Mouse (Mus musculus): ENCODE measurements around the gene Smcr8. TPM values are rescaled to one million over a fixed set of nuclear protein-coding genes. Genes with fewer than 3 reads are reported as not detected.
A peak's percentile ranks its signal among the peaks of the same experiment; 100 is the strongest.

The Smcr8 gene
- polyA plus RNA-seq, 1 experiment, result 9.2 TPM

DNA sequence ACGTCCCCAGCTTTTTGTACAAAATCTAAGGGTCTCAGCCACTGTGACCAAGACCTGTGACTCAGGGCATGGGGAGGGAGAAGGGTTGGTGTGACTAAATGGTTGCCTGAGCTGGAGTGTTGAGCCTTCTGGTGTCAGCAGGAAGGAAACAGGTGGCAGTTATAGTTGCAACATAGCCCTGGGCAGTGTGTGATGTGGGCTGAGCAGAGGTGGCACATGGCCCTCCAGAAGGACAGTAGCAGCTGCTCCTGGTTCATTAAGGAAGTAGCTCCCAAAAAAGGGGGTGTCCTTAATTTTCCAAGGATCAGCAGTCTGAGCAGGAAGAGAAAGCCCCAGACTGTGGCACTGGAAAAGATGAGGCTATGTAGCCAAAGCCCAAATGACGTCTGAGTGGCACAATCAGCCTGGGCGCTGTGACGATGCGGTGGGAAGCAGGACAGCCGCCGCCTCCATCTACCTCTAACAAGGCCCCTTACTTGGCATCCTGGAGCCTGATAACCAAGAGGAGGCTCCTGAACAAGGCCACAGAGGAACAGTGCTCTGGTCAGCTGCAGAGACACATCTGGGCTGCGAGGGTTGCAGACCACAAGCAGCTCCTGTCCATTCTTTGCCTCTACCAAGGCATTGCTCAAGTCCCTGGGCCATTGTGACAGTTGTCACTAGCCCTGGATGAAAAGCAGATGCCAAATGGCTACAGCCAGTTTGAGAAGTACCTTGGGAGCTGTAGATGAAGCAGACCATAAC is 7.0 kb downstream of the Smcr8 start:
- no peak overlapping the region for H3ac ChIP-seq (ENCODE audit: control insufficient read depth, insufficient read length)
- peaks cover 35% of the 10 kb centered on the region for H3K36me3 ChIP-seq (ENCODE audit: control insufficient read depth, insufficient read depth)
- peaks cover 72% of the 10 kb centered on the region for H3K79me2 ChIP-seq (ENCODE audit: control insufficient read depth, insufficient read depth)
- H3K4me3 ChIP-seq, result no peak overlapping the region
- TF ChIP-seq USF1 (IDR thresholded peaks at IDR 0.05; ENCODE audit: low read depth), result no peak
- peak; percentile 67 for TF ChIP-seq TCF12 (IDR thresholded peaks at IDR 0.05; ENCODE audit: insufficient read depth, poor library complexity, severe bottlenecking)
- peak; percentile 61 for TF ChIP-seq TCF3 (IDR thresholded peaks at IDR 0.05; ENCODE audit: insufficient read length, low read depth)
- TF ChIP-seq CEBPB (IDR thresholded peaks at IDR 0.05; ENCODE audit: insufficient read depth, poor library complexity, severe bottlenecking), result peak; percentile 84; the same call in 1 of the 2 replicates
- TF ChIP-seq E2F4 (IDR thresholded peaks at IDR 0.05; ENCODE audit: insufficient read depth), result no peak
- TF ChIP-seq POLR2A (IDR thresholded peaks at IDR 0.05; ENCODE audit: insufficient read length, low read depth), result no peak
- no peak for TF ChIP-seq POLR2AphosphoS2 (IDR thresholded peaks at IDR 0.05; ENCODE audit: insufficient read length, low read depth)
- TF ChIP-seq MYOD1 (IDR thresholded peaks at IDR 0.05; ENCODE audit: control insufficient read depth in 1 of 3, insufficient read length in 2 of 3, low read depth in 2 of 3), result peak; percentile 84 to 99 (median 92)
- TF ChIP-seq REST (IDR thresholded peaks at IDR 0.05; ENCODE audit: insufficient read depth, insufficient read length), result no peak
- no peak for TF ChIP-seq MAX (IDR thresholded peaks at IDR 0.05; ENCODE audit: low read depth)
- peak; percentile 81 for TF ChIP-seq SRF (IDR thresholded peaks at IDR 0.05; ENCODE audit: control insufficient read depth, insufficient read length, low read depth)
- peak; percentile 34 to 88 (median 40) for TF ChIP-seq MYOG (IDR thresholded peaks at IDR 0.05; ENCODE audit: control insufficient read depth in 1 of 3, insufficient read depth in 1 of 3, insufficient read length in 2 of 3, low read depth in 2 of 3)
- H3K4me2 ChIP-seq (ENCODE audit: low read depth), result no peak overlapping the region
- no peaks in the 10 kb centered on the region for H3K27me3 ChIP-seq (ENCODE audit: control insufficient read depth, insufficient read depth, insufficient read length)

DNA sequence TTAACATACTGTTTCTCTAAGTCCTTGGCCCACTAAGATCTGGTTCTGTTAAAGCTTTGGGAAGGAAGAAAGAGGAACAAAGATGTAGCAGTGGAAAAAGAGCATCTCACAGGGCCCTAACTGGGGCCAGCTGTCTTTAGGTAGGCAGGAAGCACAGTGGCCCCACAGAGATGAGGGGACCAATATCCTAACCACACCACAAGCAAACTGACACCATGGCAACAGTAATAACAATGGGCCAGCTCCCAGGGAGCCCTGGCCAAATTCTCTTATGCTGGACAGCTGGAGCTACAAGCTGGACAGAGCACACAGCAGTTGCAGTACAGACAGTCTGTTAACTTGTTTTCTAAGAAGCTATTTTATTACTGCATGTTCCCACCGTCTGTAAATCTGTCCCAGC is 10.3 kb downstream of the Smcr8 start:
- no peak overlapping the region for H3ac ChIP-seq (ENCODE audit: control insufficient read depth, insufficient read length)
- peaks cover 46% of the 10 kb centered on the region for H3K36me3 ChIP-seq (ENCODE audit: control insufficient read depth, insufficient read depth)
- TF ChIP-seq CEBPB (IDR thresholded peaks at IDR 0.05; ENCODE audit: insufficient read depth, poor library complexity, severe bottlenecking) (no peak), MYOG (IDR thresholded peaks at IDR 0.05; ENCODE audit: control insufficient read depth in 1 of 3, insufficient read depth in 1 of 3, insufficient read length in 2 of 3, low read depth in 2 of 3) (no peak), E2F4 (IDR thresholded peaks at IDR 0.05; ENCODE audit: insufficient read depth) (no peak), POLR2A (IDR thresholded peaks at IDR 0.05; ENCODE audit: insufficient read length, low read depth) (no peak), USF1 (IDR thresholded peaks at IDR 0.05; ENCODE audit: low read depth) (no peak), POLR2AphosphoS2 (IDR thresholded peaks at IDR 0.05; ENCODE audit: insufficient read length, low read depth) (no peak), REST (IDR thresholded peaks at IDR 0.05; ENCODE audit: insufficient read depth, insufficient read length) (no peak), SRF (IDR thresholded peaks at IDR 0.05; ENCODE audit: control insufficient read depth, insufficient read length, low read depth) (no peak), TCF3 (IDR thresholded peaks at IDR 0.05; ENCODE audit: insufficient read length, low read depth) (no peak), MYOD1 (IDR thresholded peaks at IDR 0.05; ENCODE audit: control insufficient read depth in 1 of 3, insufficient read length in 2 of 3, low read depth in 2 of 3) (no peak), MAX (IDR thresholded peaks at IDR 0.05; ENCODE audit: low read depth) (no peak), TCF12 (IDR thresholded peaks at IDR 0.05; ENCODE audit: insufficient read depth, poor library complexity, severe bottlenecking) (no peak)
- no peaks in the 10 kb centered on the region for H3K27me3 ChIP-seq (ENCODE audit: control insufficient read depth, insufficient read depth, insufficient read length)
- no peak overlapping the region for H3K4me2 ChIP-seq (ENCODE audit: low read depth)
- H3K4me3 ChIP-seq, result no peak overlapping the region
- H3K79me2 ChIP-seq (ENCODE audit: control insufficient read depth, insufficient read depth), result peaks cover 39% of the 10 kb centered on the region

DNA sequence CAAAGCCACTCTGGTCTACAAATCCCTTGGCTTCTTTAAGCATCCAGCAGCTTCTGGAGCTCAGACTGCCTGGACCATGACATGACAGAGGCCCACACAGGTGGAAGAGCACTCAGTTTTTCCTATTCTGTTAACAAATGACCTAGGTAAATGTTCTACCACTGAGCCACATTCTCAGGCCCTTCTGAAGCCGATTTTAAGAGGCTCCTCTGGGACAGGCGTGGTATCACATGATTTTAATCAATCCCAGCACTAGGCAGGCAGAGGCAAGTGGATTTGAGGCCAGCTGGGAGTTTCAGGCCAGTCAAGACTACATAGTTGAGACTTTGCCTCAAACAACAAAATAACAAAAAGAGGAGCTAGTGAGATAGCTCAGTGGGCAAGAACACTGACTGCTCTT is 13.1 kb downstream of the Smcr8 start:
- Histone ChIP-seq H3ac (ENCODE audit: control insufficient read depth, insufficient read length) (no peak overlapping the region), H3K79me2 (ENCODE audit: control insufficient read depth, insufficient read depth) (peaks cover 17% of the 10 kb centered on the region), H3K4me2 (ENCODE audit: low read depth) (no peak overlapping the region), H3K36me3 (ENCODE audit: control insufficient read depth, insufficient read depth) (peaks cover 54% of the 10 kb centered on the region), H3K4me3 (no peak overlapping the region), H3K27me3 (ENCODE audit: control insufficient read depth, insufficient read depth, insufficient read length) (no peaks in the 10 kb centered on the region)
- no peak for TF ChIP-seq POLR2AphosphoS2 (IDR thresholded peaks at IDR 0.05; ENCODE audit: insufficient read length, low read depth)
- no peak for TF ChIP-seq MYOD1 (IDR thresholded peaks at IDR 0.05; ENCODE audit: control insufficient read depth in 1 of 3, insufficient read length in 2 of 3, low read depth in 2 of 3)
- no peak for TF ChIP-seq USF1 (IDR thresholded peaks at IDR 0.05; ENCODE audit: low read depth)
- no peak for TF ChIP-seq SRF (IDR thresholded peaks at IDR 0.05; ENCODE audit: control insufficient read depth, insufficient read length, low read depth)
- TF ChIP-seq REST (IDR thresholded peaks at IDR 0.05; ENCODE audit: insufficient read depth, insufficient read length), result no peak
- no peak for TF ChIP-seq CEBPB (IDR thresholded peaks at IDR 0.05; ENCODE audit: insufficient read depth, poor library complexity, severe bottlenecking)

DNA sequence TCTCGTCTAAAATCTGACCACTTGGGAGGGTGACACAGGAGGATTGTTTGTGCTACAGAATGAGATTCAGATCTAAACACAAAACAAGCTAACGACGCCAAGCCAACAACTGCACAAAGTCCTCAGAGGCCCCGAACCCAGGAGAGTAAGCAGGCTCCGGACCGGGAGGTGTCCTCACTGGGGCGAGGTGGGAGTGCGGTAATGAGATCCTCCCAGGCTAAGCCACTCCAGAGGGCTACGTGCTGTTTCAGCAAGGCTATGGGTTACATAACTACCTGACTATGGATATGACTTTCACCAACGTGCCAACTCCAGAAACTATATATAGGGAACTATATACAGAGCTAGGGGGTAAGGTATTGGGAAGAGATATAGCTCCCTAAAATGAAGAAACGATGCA is 19.0 kb downstream of the Smcr8 start:
- Histone ChIP-seq H3K27me3 (ENCODE audit: control insufficient read depth, insufficient read depth, insufficient read length) (no peaks in the 10 kb centered on the region), H3K4me3 (no peak overlapping the region), H3K79me2 (ENCODE audit: control insufficient read depth, insufficient read depth) (no peaks in the 10 kb centered on the region), H3K36me3 (ENCODE audit: control insufficient read depth, insufficient read depth) (peaks cover 20% of the 10 kb centered on the region), H3ac (ENCODE audit: control insufficient read depth, insufficient read length) (no peak overlapping the region), H3K4me2 (ENCODE audit: low read depth) (no peak overlapping the region)
- TF ChIP-seq MAX (IDR thresholded peaks at IDR 0.05; ENCODE audit: low read depth), result no peak
- no peak for TF ChIP-seq TCF12 (IDR thresholded peaks at IDR 0.05; ENCODE audit: insufficient read depth, poor library complexity, severe bottlenecking)
- TF ChIP-seq USF1 (IDR thresholded peaks at IDR 0.05; ENCODE audit: low read depth), result no peak
- TF ChIP-seq MYOG (IDR thresholded peaks at IDR 0.05; ENCODE audit: control insufficient read depth in 1 of 3, insufficient read depth in 1 of 3, insufficient read length in 2 of 3, low read depth in 2 of 3), result no peak
- no peak for TF ChIP-seq MYOD1 (IDR thresholded peaks at IDR 0.05; ENCODE audit: control insufficient read depth in 1 of 3, insufficient read length in 2 of 3, low read depth in 2 of 3)
- TF ChIP-seq REST (IDR thresholded peaks at IDR 0.05; ENCODE audit: insufficient read depth, insufficient read length), result no peak
- TF ChIP-seq E2F4 (IDR thresholded peaks at IDR 0.05; ENCODE audit: insufficient read depth), result no peak
- TF ChIP-seq TCF3 (IDR thresholded peaks at IDR 0.05; ENCODE audit: insufficient read length, low read depth), result no peak
- no peak for TF ChIP-seq POLR2A (IDR thresholded peaks at IDR 0.05; ENCODE audit: insufficient read length, low read depth)
- no peak for TF ChIP-seq CEBPB (IDR thresholded peaks at IDR 0.05; ENCODE audit: insufficient read depth, poor library complexity, severe bottlenecking)
- TF ChIP-seq SRF (IDR thresholded peaks at IDR 0.05; ENCODE audit: control insufficient read depth, insufficient read length, low read depth), result no peak
- TF ChIP-seq POLR2AphosphoS2 (IDR thresholded peaks at IDR 0.05; ENCODE audit: insufficient read length, low read depth), result no peak
